Mouse (Mus musculus): Measurements from ENCODE around the gene Crebbp. TPM values are rescaled to one million over a fixed set of nuclear protein-coding genes. Genes with fewer than 3 reads are reported as not detected.

The Crebbp gene
- polyA plus RNA-seq, 1 experiment from 2014 or later, result 47.3 TPM

- H3K9me3 ChIP-seq (ENCODE audit: control insufficient read depth, low read length), result no peaks in the 10 kb centered on the region
- 88% methylated on average over 6 of the region's 6 CpGs for WGBS
- no peak overlapping the region for H3K27ac ChIP-seq (ENCODE audit: low read depth, low read length)
- H3K36me3 ChIP-seq (ENCODE audit: control insufficient read depth, insufficient read depth, low read length), result no peaks in the 10 kb centered on the region
- no peaks in the 10 kb centered on the region for H3K4me1 ChIP-seq (replicated peaks; ENCODE audit: control insufficient read depth, insufficient read depth, low read length)
- ATAC-seq (ENCODE audit: low FRiP score) (no peak), DNase-seq (ENCODE audit: low spot score) (no peak)
- H3K4me3 ChIP-seq (ENCODE audit: low read depth, low read length), result no peak overlapping the region
- H3K27me3 ChIP-seq (ENCODE audit: control insufficient read depth, insufficient read depth, low read length), result no peaks in the 10 kb centered on the region
- H3K4me2 ChIP-seq (replicated peaks; ENCODE audit: low read depth, low read length), result no peak overlapping the region
- no peak overlapping the region for H3K9ac ChIP-seq (ENCODE audit: low read depth, low read length)
Observed at GRCm38 (mm10) chr16:4032341-4032748, 181.5 kb downstream of the Crebbp start.

- Histone ChIP-seq H3K4me2 (replicated peaks; ENCODE audit: low read depth, low read length) (no peak overlapping the region), H3K4me1 (replicated peaks; ENCODE audit: control insufficient read depth, insufficient read depth, low read length) (no peaks in the 10 kb centered on the region), H3K27me3 (ENCODE audit: control insufficient read depth, insufficient read depth, low read length) (no peaks in the 10 kb centered on the region), H3K4me3 (ENCODE audit: low read depth, low read length) (no peak overlapping the region), H3K27ac (ENCODE audit: low read depth, low read length) (no peak overlapping the region), H3K36me3 (ENCODE audit: control insufficient read depth, insufficient read depth, low read length) (no peaks in the 10 kb centered on the region), H3K9ac (ENCODE audit: low read depth, low read length) (no peak overlapping the region), H3K9me3 (ENCODE audit: control insufficient read depth, low read length) (no peaks in the 10 kb centered on the region)
- DNase-seq (ENCODE audit: low spot score), result no peak
- no peak for ATAC-seq (ENCODE audit: low FRiP score)
- 67% methylated on average over 4 of the region's 6 CpGs for WGBS
Observed at GRCm38 (mm10) chr16:4031441-4032274, 182.1 kb downstream of the Crebbp start.

Other genes starting within 250 kb of the Crebbp start
- gene Nlrc3, start 237.4 kb downstream of the Crebbp start, polyA plus RNA-seq (2014; fragmentation: Nextera tagmentation; extraction: Ambion mirVana), result 0.99 and 1.0 TPM in 2 replicates
- 22.0 and 28.2 TPM in 2 replicates for gene Slx4, start 210.2 kb downstream of the Crebbp start, polyA plus RNA-seq (2014; fragmentation: Nextera tagmentation; extraction: Ambion mirVana)
- 4.9 and 5.3 TPM in 2 replicates for gene Dnase1, start 177.1 kb downstream of the Crebbp start, polyA plus RNA-seq (2014; fragmentation: Nextera tagmentation; extraction: Ambion mirVana)
- gene Trap1, start 136.2 kb downstream of the Crebbp start, polyA plus RNA-seq (2014; fragmentation: Nextera tagmentation; extraction: Ambion mirVana), result 73.3 and 79.4 TPM in 2 replicates
- gene Adcy9, start 206.5 kb upstream of the Crebbp start, polyA plus RNA-seq (2014; fragmentation: Nextera tagmentation; extraction: Ambion mirVana), result 1.3 and 1.7 TPM in 2 replicates